Mouse (Mus musculus): ENCODE measurements around the gene Mylk4.

DNA sequence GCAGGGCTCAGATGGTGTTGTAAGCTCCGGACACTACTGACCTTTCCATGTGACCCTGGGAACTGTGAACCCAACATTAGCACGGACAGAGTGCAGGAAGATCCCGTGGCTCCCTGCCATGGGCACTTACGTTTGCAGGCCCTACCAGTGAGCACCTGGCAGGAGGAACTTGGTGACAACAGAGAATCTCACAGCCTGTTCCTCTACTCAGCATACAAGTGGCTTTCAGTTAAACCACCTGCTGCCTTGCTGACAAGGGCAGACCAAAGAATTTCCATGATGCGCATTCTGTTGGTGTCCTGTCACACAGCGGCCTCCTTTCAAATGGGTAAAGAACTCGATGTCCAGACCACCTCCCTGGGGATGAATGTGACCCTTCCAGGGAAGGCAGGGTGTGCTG is 19.3 kb downstream of the Mylk4 start:
- TF ChIP-seq POLR2A (IDR thresholded peaks at IDR 0.05; ENCODE audit: low read depth, low read length) (no peak), CTCF (IDR thresholded peaks at IDR 0.05; ENCODE audit: extremely low read depth, insufficient read length, insufficient replicate concordance, low read depth, low read length) (no peak)
